Mouse (Mus musculus) hindbrain, embryonic 15.5 days (tissue): ENCODE results near the gene Chst11. TPM values are rescaled to one million over a fixed set of nuclear protein-coding genes. Genes with fewer than 3 reads are reported as not detected.

Source experiments
- ATAC-seq: fragments of 200-750 bp; cut with Nextera tagmentation; 2 replicates; pipeline ENCODE4 v1.8.0; 2017; ENCODE audit warnings: low read depth, moderate number of reproducible peaks, moderate TSS enrichment; ENCODE audit not compliant: low FRiP score
- H3K27ac ChIP-seq: fragments of 300-500 bp; sonication (generic); replicated peaks from 2 replicates; pipeline ENCODE4 v1.5.1; 2015; ENCODE audit warnings: mild to moderate bottlenecking, inconsistent platforms
- H3K27me3 ChIP-seq: fragments of 300-500 bp; sonication (generic); 2 replicates; pipeline ENCODE4 v1.6.1; 2015; ENCODE audit warnings: control low read depth, inconsistent platforms
- H3K36me3 ChIP-seq: fragments of 300-500 bp; sonication (generic); 2 replicates; pipeline ENCODE4 v1.6.1; 2015; ENCODE audit warnings: control low read depth, inconsistent platforms
- H3K4me1 ChIP-seq: fragments of 300-500 bp; sonication (generic); replicated peaks from 2 replicates; pipeline ENCODE4 v1.6.1; 2015; ENCODE audit warnings: control low read depth, inconsistent platforms
- H3K4me2 ChIP-seq: fragments of 300-500 bp; sonication (generic); 2 replicates; pipeline ENCODE4 v1.6.1; 2015; ENCODE audit warnings: moderate library complexity, mild to moderate bottlenecking, inconsistent platforms
- H3K4me3 ChIP-seq: fragments of 300-500 bp; sonication (generic); 2 replicates; pipeline ENCODE4 v1.5.1; 2015; ENCODE audit warnings: mild to moderate bottlenecking, inconsistent platforms
- H3K9ac ChIP-seq: fragments of 300-500 bp; sonication (generic); 2 replicates; pipeline ENCODE4 v1.6.1; 2015; ENCODE audit warnings: inconsistent platforms
- H3K9me3 ChIP-seq: fragments of 300-500 bp; sonication (generic); 2 replicates; pipeline ENCODE4 v1.6.1; 2016; ENCODE audit warnings: control low read depth, inconsistent platforms
- WGBS: fragments of 180-500 bp; shearing (Covaris S2); methylation state at CpG from one replicate; pipeline ENCODE4 v1.1.7; 2015; 5-methylcytosine and 5-hydroxymethylcytosine counted together
- polyA plus RNA-seq: library from polyadenylated mRNA; unstranded; fragments of >200 nt; fragmentation: Nextera tagmentation; extraction: Ambion mirVana; gene quantifications from 2 replicates; pipeline ENCODE4 v1.2.1, GENCODE M21; 2015

The Chst11 gene
- polyA plus RNA-seq, 1 experiment from 2014 or later: 3.8 TPM

GRCm38 (mm10) chr10:83090185-83090584, 104.9 kb downstream of the Chst11 start:
- WGBS: 68% methylated on average over 8 of the region's 8 CpGs
- H3K27me3 ChIP-seq: no peaks in the 10 kb centered on the region
- no peak overlapping the region for H3K9ac ChIP-seq
- H3K4me3 ChIP-seq: no peak overlapping the region
- H3K36me3 ChIP-seq: no peaks in the 10 kb centered on the region
- H3K4me1 ChIP-seq: peaks cover 32% of the 10 kb centered on the region
- no peak overlapping the region for H3K27ac ChIP-seq
- ATAC-seq: no peak
- no peaks in the 10 kb centered on the region for H3K9me3 ChIP-seq
- no peak overlapping the region for H3K4me2 ChIP-seq

DNA sequence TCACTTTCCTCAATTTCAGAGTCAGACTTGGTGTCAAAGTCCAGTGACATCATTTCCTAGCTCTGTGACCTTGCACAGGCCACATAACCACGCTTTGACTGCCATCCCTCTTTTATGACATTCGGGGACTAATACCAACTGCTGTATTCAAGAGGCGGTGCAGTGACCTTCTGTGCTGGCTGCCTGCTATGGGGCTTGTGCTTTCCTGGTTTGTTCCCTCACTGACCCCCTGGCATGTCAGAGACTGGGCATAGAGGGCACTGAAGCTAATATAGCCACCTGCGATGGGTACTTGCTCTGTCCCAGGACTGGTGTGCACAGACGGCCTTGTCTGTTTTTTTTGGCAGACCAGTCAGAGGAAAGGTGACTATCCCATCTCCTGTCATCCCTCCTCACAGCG, 108.4 kb downstream of the Chst11 start:
- Histone ChIP-seq H3K4me1 (peaks cover 40% of the 10 kb centered on the region), H3K4me3 (no peak overlapping the region), H3K9me3 (no peaks in the 10 kb centered on the region), H3K27me3 (no peaks in the 10 kb centered on the region), H3K36me3 (no peaks in the 10 kb centered on the region), H3K4me2 (no peak overlapping the region), H3K9ac (no peak overlapping the region), H3K27ac (no peak overlapping the region)
- ATAC-seq: no peak
- WGBS: 92% methylated on average over 6 of the region's 6 CpGs

DNA sequence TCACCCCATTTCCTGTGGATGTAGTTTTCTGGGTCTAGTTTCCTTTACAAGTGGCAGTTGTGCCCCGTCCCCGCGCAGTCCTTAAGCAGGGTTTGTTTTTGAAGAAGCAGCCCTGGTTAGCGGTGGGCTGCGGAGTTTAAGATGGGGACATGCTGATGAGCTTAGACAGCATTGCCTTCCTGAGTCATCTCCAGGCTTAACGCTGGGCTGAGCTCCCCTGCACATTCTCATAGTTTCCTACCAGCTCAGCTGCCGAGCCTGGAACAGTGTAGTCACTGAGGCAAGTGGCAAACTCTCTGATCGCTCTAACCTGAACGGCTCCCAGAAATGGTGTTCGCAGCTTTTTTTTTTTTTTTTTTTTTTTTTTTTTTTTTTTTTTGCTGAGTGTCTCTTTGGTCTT, 109.0 kb downstream of the Chst11 start:
- Histone ChIP-seq H3K27me3 (no peaks in the 10 kb centered on the region), H3K4me3 (no peak overlapping the region), H3K9ac (no peak overlapping the region), H3K36me3 (no peaks in the 10 kb centered on the region), H3K4me1 (peaks cover 42% of the 10 kb centered on the region), H3K27ac (no peak overlapping the region), H3K4me2 (no peak overlapping the region), H3K9me3 (no peaks in the 10 kb centered on the region)
- ATAC-seq: no peak
- WGBS: 84% methylated on average over 10 of the region's 10 CpGs

DNA sequence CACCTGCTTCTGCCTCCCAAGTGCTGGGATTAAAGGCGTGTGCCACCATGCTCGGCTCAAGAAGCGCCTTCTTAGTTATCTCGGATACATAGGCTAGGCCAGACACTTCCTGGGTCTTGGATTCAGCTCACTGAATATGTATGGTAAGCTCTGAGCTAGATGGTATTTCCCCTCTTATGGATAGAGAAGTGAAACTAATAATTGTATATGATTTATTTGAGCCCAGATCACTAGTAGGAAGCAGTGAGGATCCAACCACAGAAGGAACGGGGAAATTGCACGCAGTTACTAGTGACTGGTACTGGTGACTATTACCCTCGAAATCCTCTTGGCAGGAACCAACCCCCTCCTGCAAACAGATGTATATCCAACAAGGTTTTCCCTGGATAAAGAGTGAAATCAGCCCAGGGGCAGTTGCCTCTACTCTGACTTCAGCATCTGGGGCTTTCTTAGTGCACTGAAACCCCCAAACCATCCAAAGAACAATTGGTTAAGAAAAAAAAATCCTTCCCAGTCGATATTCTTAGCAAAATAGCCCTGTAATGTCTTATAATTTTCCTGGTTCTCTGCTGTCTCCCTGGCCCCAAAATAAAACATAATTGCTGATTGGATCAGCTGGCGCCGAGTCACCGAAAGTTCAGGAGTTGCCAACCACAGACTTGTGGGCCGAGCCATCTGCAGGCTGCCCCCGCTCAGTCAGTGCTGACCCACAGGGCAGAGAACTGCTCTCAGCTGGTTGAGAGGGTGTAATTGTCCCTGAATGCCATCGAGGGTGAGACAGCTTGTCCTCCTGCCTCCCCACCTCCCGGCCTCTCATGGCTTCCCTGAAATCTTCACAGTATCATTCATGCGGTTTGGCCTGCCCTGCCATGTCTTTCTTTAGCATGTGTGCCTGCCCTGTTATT, 109.8 kb downstream of the Chst11 start:
- Histone ChIP-seq H3K27me3 (no peaks in the 10 kb centered on the region), H3K9ac (no peak overlapping the region), H3K4me3 (no peak overlapping the region), H3K4me1 (peaks cover 44% of the 10 kb centered on the region), H3K36me3 (no peaks in the 10 kb centered on the region), H3K9me3 (no peaks in the 10 kb centered on the region), H3K4me2 (no peak overlapping the region), H3K27ac (no peak overlapping the region)
- 83% methylated on average over 16 of the region's 16 CpGs for WGBS
- ATAC-seq: no peak

DNA sequence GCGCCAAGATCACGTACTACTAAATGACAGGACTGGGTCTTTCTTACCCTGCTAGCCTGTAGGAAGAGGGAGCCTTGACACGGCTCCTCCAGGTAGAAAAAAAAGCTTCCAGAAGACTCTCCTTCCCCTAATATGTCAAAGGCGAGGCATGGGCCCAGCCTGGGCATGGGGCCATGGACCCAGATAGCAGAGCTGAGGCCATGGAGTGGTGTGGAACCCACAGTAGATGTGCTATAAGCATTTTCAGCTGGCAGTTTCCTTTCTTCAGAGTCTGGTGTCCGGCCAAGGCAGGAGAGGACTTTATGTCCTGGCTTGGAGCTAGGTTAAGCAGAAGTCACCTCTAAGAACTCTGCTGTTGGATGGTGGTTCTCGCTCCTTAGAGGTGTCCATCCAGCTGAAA, 111.0 kb downstream of the Chst11 start:
- Histone ChIP-seq H3K9ac (no peak overlapping the region), H3K27me3 (no peaks in the 10 kb centered on the region), H3K36me3 (no peaks in the 10 kb centered on the region), H3K4me3 (no peak overlapping the region), H3K27ac (no peak overlapping the region), H3K9me3 (no peaks in the 10 kb centered on the region), H3K4me1 (peaks cover 37% of the 10 kb centered on the region), H3K4me2 (no peak overlapping the region)
- no peak for ATAC-seq
- WGBS: 98% methylated on average over 6 of the region's 6 CpGs

DNA sequence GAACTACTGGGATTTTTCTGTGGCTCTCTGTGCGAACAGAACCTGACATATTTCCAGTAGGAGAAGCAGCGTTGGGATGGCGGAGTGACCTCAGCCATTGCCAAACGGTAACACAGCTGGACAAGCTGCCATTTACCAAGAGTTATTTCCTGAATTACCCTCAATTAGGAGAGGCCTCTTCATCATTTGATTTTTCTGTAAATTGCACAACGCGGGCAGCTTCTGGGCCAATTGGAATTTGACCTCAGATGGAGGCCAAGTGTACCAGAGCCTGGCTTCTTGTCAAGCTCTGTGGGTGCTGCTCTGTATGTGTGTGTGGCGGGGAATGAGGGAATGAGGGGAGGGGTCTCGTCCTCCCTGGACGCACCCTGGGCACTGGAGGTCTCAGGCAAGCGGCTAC, 113.6 kb downstream of the Chst11 start:
- H3K27me3 ChIP-seq: no peaks in the 10 kb centered on the region
- no peak overlapping the region; the same call in 1 of the 2 replicates for H3K27ac ChIP-seq
- peaks cover 53% of the 10 kb centered on the region for H3K4me1 ChIP-seq
- no peaks in the 10 kb centered on the region for H3K9me3 ChIP-seq
- 63% methylated on average over 10 of the region's 10 CpGs for WGBS
- ATAC-seq: no peak
- no peaks in the 10 kb centered on the region for H3K36me3 ChIP-seq
- H3K4me3 ChIP-seq: no peak overlapping the region
- H3K4me2 ChIP-seq: no peak overlapping the region
- H3K9ac ChIP-seq: no peak overlapping the region

- H3K4me1 ChIP-seq: peaks cover 60% of the 10 kb centered on the region
- no peak for ATAC-seq
- WGBS: 80% methylated on average over 3 of the region's 3 CpGs
Observed at GRCm38 (mm10) chr10:83099669-83100068, 114.4 kb downstream of the Chst11 start.

DNA sequence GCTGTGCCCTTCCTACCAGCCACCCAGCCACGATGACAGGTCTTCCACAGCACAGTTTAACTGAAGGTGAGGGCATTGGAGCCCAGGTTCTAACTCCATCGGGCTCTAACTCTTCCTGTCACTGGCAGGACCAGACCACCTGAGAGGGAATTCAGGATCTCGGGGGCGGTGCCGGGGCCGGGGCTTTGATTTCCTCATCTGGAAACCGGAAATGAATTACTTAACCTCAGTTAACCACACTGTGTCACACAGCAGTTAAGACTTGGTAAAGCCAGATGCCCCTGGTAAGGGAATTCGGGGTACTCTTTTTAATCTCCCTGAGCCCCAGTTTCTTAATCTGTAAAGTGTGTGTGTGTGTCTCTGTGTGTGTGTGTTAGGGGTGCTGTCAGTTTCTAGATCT, 115.6 kb downstream of the Chst11 start:
- Histone ChIP-seq H3K9me3 (no peaks in the 10 kb centered on the region), H3K4me1 (peaks cover 73% of the 10 kb centered on the region), H3K4me2 (no peak overlapping the region), H3K27me3 (no peaks in the 10 kb centered on the region), H3K36me3 (no peaks in the 10 kb centered on the region), H3K27ac (no peak overlapping the region), H3K4me3 (no peak overlapping the region), H3K9ac (no peak overlapping the region)
- 76% methylated on average over 8 of the region's 8 CpGs for WGBS
- ATAC-seq: no peak

More at GRCm38 (mm10) chr10:83099669-83100068, 114.4 kb downstream of the Chst11 start:
- Histone ChIP-seq H3K4me3 (no peak overlapping the region), H3K9me3 (no peaks in the 10 kb centered on the region), H3K36me3 (no peaks in the 10 kb centered on the region), H3K27ac (no peak overlapping the region), H3K4me2 (no peak overlapping the region), H3K27me3 (no peaks in the 10 kb centered on the region), H3K9ac (no peak overlapping the region)

DNA sequence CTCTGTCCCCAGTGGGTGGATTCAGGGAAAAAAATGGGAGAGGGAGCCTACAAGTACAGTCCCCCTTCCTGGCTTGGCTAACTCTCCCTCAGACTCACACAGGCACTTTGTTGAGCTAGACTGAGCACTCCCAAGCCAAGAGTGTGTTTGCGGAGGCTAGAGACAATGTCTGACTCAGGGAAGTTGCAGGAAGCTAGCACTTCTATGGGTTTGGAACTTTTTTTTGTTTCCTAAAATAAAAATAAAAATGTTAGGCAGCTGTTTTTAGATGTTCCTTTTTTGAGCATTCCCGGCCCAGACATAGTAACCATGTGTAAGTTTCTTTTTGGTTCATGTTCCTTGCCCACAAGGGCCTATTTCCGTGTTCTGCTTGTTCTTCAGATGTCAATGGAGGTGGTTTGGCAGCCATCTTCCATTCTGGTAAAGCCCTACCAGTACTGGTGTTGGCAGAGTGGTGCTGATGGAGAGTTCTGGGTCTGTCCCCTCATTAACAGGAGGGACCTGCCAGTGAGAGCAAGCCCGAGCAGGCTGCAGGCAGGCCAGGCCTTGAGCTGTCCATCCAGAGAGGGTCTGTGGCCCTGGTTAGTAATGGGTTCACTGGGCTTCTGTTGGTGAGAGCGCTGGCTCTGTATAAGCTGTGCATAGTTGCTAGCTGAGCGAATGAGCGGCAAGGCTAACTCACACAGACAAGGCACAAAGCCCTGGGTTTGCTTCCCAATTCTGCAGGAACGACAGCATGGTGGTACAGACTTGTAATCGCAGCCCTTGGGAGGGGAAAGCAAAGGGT, 116.3 kb downstream of the Chst11 start:
- H3K9ac ChIP-seq: no peak overlapping the region
- H3K4me3 ChIP-seq: no peak overlapping the region
- H3K9me3 ChIP-seq: no peaks in the 10 kb centered on the region
- peak overlapping the region; percentile 26; the same call in 1 of the 2 replicates for H3K27ac ChIP-seq
- H3K4me1 ChIP-seq: peaks cover 80% of the 10 kb centered on the region
- H3K27me3 ChIP-seq: no peaks in the 10 kb centered on the region
- no peak for ATAC-seq
- no peak overlapping the region for H3K4me2 ChIP-seq
- H3K36me3 ChIP-seq: no peaks in the 10 kb centered on the region
- 82% methylated on average over 9 of the region's 9 CpGs for WGBS

DNA sequence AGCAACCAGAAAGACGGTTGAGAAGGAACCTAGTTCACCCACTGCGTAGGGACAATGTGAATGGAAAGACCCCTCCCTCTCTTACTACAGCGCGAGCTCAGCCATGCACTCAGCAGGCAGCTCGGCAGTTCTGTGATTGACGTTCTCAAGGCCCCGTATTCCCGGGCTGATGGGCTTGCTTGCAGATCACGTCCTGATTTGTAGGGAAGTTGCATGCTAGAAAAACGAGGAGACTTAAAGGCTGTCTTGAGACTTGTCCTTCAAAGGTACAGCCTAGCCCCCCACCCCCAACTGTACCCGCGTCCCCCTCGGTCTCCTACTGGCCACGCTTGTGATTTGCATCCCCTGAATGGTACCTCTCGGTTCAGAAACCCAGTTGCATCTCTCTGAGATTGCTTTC, 117.4 kb downstream of the Chst11 start:
- Histone ChIP-seq H3K4me1 (peaks cover 82% of the 10 kb centered on the region), H3K4me3 (no peak overlapping the region), H3K27me3 (no peaks in the 10 kb centered on the region), H3K9me3 (no peaks in the 10 kb centered on the region), H3K4me2 (peak overlapping the region; percentile 39), H3K36me3 (no peaks in the 10 kb centered on the region), H3K27ac (peak overlapping the region; percentile 58), H3K9ac (no peak overlapping the region)
- WGBS: 7% methylated on average over 15 of the region's 15 CpGs
- peak; percentile 28; the same call in 1 of the 2 replicates for ATAC-seq

DNA sequence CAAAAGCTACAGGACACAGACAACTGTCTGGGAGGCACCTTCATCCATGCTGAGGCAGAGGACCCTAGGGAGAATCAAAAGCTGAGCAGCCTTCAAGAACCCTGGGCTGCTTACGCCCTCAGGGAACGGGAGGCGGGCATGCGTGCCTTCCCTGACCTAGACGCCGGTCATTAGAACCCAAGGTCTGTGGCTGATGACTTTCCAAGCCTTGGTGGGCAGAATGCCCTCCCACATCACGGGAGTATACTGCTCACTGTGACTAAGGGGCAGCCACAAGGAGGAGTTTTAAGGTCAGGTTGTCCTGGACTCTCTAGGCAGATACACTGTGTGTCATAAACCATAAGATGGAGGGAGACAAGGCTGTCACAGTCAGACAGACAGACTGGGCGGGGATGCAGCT, 118.9 kb downstream of the Chst11 start:
- Histone ChIP-seq H3K4me3 (no peak overlapping the region), H3K27me3 (no peaks in the 10 kb centered on the region), H3K4me2 (no peak overlapping the region), H3K9ac (no peak overlapping the region), H3K4me1 (peaks cover 87% of the 10 kb centered on the region), H3K27ac (no peak overlapping the region), H3K36me3 (no peaks in the 10 kb centered on the region), H3K9me3 (no peaks in the 10 kb centered on the region)
- ATAC-seq: no peak
- 80% methylated on average over 8 of the region's 8 CpGs for WGBS

DNA sequence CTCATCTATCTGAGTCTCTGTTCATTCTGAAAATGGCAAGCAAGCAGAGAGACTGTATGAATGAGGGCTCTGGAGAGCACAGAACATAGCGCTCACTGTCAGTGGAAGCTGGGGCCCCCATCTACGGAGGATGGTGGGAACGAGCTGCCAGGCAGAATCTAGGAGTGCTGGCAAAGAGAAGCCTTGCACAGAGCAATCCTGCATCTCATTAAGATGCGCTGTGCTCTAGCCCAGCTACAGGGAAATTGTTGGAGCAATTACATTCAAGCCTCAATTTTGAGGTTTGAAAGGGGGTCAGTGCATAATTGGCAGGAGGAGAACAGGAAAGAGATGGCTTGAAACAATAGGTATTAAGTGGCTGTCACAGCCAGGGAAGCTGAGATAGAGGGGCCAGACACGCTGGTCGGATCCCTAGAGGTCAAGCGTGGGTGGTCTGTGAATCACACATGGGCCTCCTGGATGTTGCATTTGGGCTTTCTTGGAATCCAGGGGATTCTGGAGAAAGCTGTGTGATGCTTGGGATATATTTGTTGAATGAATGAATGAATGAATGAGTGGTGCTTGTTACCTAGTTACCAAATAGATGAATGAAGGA, 121.0 kb downstream of the Chst11 start:
- Histone ChIP-seq H3K27me3 (no peaks in the 10 kb centered on the region), H3K4me3 (no peak overlapping the region), H3K9me3 (no peaks in the 10 kb centered on the region), H3K4me2 (no peak overlapping the region), H3K27ac (peak overlapping the region; percentile 62), H3K9ac (no peak overlapping the region), H3K4me1 (peaks cover 75% of the 10 kb centered on the region), H3K36me3 (no peaks in the 10 kb centered on the region)
- WGBS: 22% methylated on average over 7 of the region's 7 CpGs
- peak; percentile 73 for ATAC-seq
